Mouse (Mus musculus) midbrain, embryonic 12.5 days (tissue): ENCODE results near the gene 4930404H24Rik. TPM values are rescaled to one million over a fixed set of nuclear protein-coding genes. Genes with fewer than 3 reads are reported as not detected.

Experiments
- ATAC-seq: fragments of 200-750 bp; cut with Nextera tagmentation; 2 replicates; pipeline ENCODE4 v1.8.0; 2017; ENCODE audit warnings: low read depth, moderate TSS enrichment, moderate library complexity; ENCODE audit not compliant: low FRiP score
- H3K27ac ChIP-seq: fragments of 300-500 bp; sonication (generic); replicated peaks from 2 replicates; pipeline ENCODE4 v1.5.1; 2016; ENCODE audit warnings: mild to moderate bottlenecking
- H3K27me3 ChIP-seq: fragments of 300-500 bp; sonication (generic); 2 replicates; pipeline ENCODE4 v1.6.1; 2016; ENCODE audit warnings: mild to moderate bottlenecking
- H3K36me3 ChIP-seq: fragments of 300-500 bp; sonication (generic); 2 replicates; pipeline ENCODE4 v1.6.1; 2016
- H3K4me1 ChIP-seq: fragments of 300-500 bp; sonication (generic); 2 replicates; pipeline ENCODE4 v1.6.1; 2016
- H3K4me2 ChIP-seq: fragments of 300-500 bp; sonication (generic); replicated peaks from 2 replicates; pipeline ENCODE4 v1.6.1; 2016; ENCODE audit warnings: mild to moderate bottlenecking, moderate library complexity
- H3K4me3 ChIP-seq: fragments of 300-500 bp; sonication (generic); 2 replicates; pipeline ENCODE4 v1.5.1; 2016; ENCODE audit warnings: mild to moderate bottlenecking
- H3K9ac ChIP-seq: fragments of 300-500 bp; sonication (generic); replicated peaks from 2 replicates; pipeline ENCODE4 v1.6.1; 2016; ENCODE audit warnings: mild to moderate bottlenecking, moderate library complexity
- H3K9me3 ChIP-seq: fragments of 300-500 bp; sonication (generic); 2 replicates; pipeline ENCODE4 v1.6.1; 2016; ENCODE audit warnings: mild to moderate bottlenecking
- whole genome bisulfite sequencing: fragments of 180-500 bp; shearing (Covaris S2); methylation state at CpG from one replicate; pipeline ENCODE4 v1.1.7; 2016; 5-methylcytosine and 5-hydroxymethylcytosine counted together
- polyA plus RNA-seq: library from polyadenylated mRNA; unstranded; fragments of >200 nt; fragmentation: Nextera tagmentation; extraction: Ambion mirVana; gene quantifications from 2 replicates; pipeline ENCODE4 v1.2.1, GENCODE M21; 2016

Gene 4930404H24Rik
- polyA plus RNA-seq, 1 experiment from 2014 or later, result not detected

GRCm38 (mm10) chr2:153481108-153481860, 11.3 kb upstream of the 4930404H24Rik start:
- H3K36me3 ChIP-seq, result no peaks in the 10 kb centered on the region

GRCm38 (mm10) chr2:153481861-153482120, 10.8 kb upstream of the 4930404H24Rik start:
- H3K27ac ChIP-seq, result no peak overlapping the region

More at GRCm38 (mm10) chr2:153481108-153481860, 11.3 kb upstream of the 4930404H24Rik start:
- WGBS, result 72% methylated on average over 7 of the region's 7 CpGs
- Histone ChIP-seq H3K9me3 (no peaks in the 10 kb centered on the region), H3K4me2 (no peak overlapping the region), H3K4me1 (peaks cover 32% of the 10 kb centered on the region), H3K27me3 (peaks cover 22% of the 10 kb centered on the region), H3K9ac (no peak overlapping the region), H3K4me3 (no peak overlapping the region), H3K27ac (no peak overlapping the region)
- ATAC-seq, result no peak

GRCm38 (mm10) chr2:153483118-153483983, 9.2 kb upstream of the 4930404H24Rik start:
- Histone ChIP-seq H3K9ac (peak overlapping the region; percentile 29; the same call in 1 of the 2 replicates), H3K27ac (peak overlapping the region; percentile 81), H3K27me3 (peaks cover 25% of the 10 kb centered on the region), H3K4me2 (peak overlapping the region; percentile 35), H3K4me3 (no peak overlapping the region), H3K36me3 (no peaks in the 10 kb centered on the region), H3K4me1 (peaks cover 31% of the 10 kb centered on the region), H3K9me3 (no peaks in the 10 kb centered on the region)
- 10% methylated on average over 20 of the region's 20 CpGs for WGBS
- ATAC-seq, result peak; percentile 50

More at GRCm38 (mm10) chr2:153481861-153482120, 10.8 kb upstream of the 4930404H24Rik start:
- 78% methylated on average over 2 of the region's 2 CpGs for WGBS
- H3K9ac ChIP-seq, result no peak overlapping the region
- H3K36me3 ChIP-seq, result no peaks in the 10 kb centered on the region
- ATAC-seq, result no peak
- no peak overlapping the region for H3K4me2 ChIP-seq
- no peak overlapping the region for H3K4me3 ChIP-seq
- peaks cover 22% of the 10 kb centered on the region for H3K27me3 ChIP-seq
- H3K4me1 ChIP-seq, result peaks cover 31% of the 10 kb centered on the region
- no peaks in the 10 kb centered on the region for H3K9me3 ChIP-seq

GRCm38 (mm10) chr2:153484071-153484470, 8.5 kb upstream of the 4930404H24Rik start:
- no peak overlapping the region for H3K4me3 ChIP-seq
- ATAC-seq, result 0 out of 2 replicates have a peak, but pooled peaks have one; percentile 6
- H3K36me3 ChIP-seq, result no peaks in the 10 kb centered on the region
- peaks cover 31% of the 10 kb centered on the region for H3K4me1 ChIP-seq
- H3K4me2 ChIP-seq, result no peak overlapping the region
- H3K27ac ChIP-seq, result peak overlapping the region; percentile 81
- 37% methylated on average over 4 of the region's 4 CpGs for WGBS
- H3K9ac ChIP-seq, result no peak overlapping the region
- H3K27me3 ChIP-seq, result peaks cover 30% of the 10 kb centered on the region
- H3K9me3 ChIP-seq, result no peaks in the 10 kb centered on the region

- H3K9ac ChIP-seq, result no peak overlapping the region
- H3K4me2 ChIP-seq, result no peak overlapping the region
- no peaks in the 10 kb centered on the region for H3K36me3 ChIP-seq
- H3K4me3 ChIP-seq, result no peak overlapping the region
- peaks cover 43% of the 10 kb centered on the region for H3K4me1 ChIP-seq
- 75% methylated on average over 1 of the region's 1 CpGs for WGBS
- no peak overlapping the region for H3K27ac ChIP-seq
- H3K27me3 ChIP-seq, result peaks cover 65% of the 10 kb centered on the region
- no peaks in the 10 kb centered on the region for H3K9me3 ChIP-seq
- no peak for ATAC-seq
Measured at GRCm38 (mm10) chr2:153490116-153490515, 2.5 kb upstream of the 4930404H24Rik start.

GRCm38 (mm10) chr2:153490940-153491339, 1.6 kb upstream of the 4930404H24Rik start:
- Histone ChIP-seq H3K27me3 (peaks cover 72% of the 10 kb centered on the region), H3K9ac (no peak overlapping the region), H3K4me2 (no peak overlapping the region), H3K4me3 (no peak overlapping the region), H3K36me3 (no peaks in the 10 kb centered on the region), H3K9me3 (no peaks in the 10 kb centered on the region), H3K4me1 (peaks cover 42% of the 10 kb centered on the region), H3K27ac (no peak overlapping the region)
- ATAC-seq, result no peak
- 22% methylated on average over 5 of the region's 5 CpGs for WGBS

- WGBS, result 8% methylated on average over 18 of the region's 18 CpGs
- peak; percentile 1; the same call in 1 of the 2 replicates for ATAC-seq
- peak overlapping the region; percentile 83 for H3K4me2 ChIP-seq
- peaks cover 76% of the 10 kb centered on the region for H3K27me3 ChIP-seq
- no peaks in the 10 kb centered on the region for H3K36me3 ChIP-seq
- peak overlapping the region; percentile 92 for H3K27ac ChIP-seq
- H3K4me3 ChIP-seq, result peak overlapping the region; percentile 50
- H3K9me3 ChIP-seq, result no peaks in the 10 kb centered on the region
- peaks cover 49% of the 10 kb centered on the region for H3K4me1 ChIP-seq
- H3K9ac ChIP-seq, result peak overlapping the region; percentile 72
Measured at GRCm38 (mm10) chr2:153491512-153492178, 945 bp upstream of the 4930404H24Rik start.

- H3K4me3 ChIP-seq, result peak overlapping the region; percentile 50
- H3K27me3 ChIP-seq, result peaks cover 76% of the 10 kb centered on the region
- H3K9ac ChIP-seq, result peak overlapping the region; percentile 72
- WGBS, result under 1% methylated on average over 22 of the region's 24 CpGs
- H3K36me3 ChIP-seq, result no peaks in the 10 kb centered on the region
- H3K4me1 ChIP-seq, result peaks cover 54% of the 10 kb centered on the region
- ATAC-seq, result peak; percentile 28; the same call in 1 of the 2 replicates
- peak overlapping the region; percentile 92 for H3K27ac ChIP-seq
- H3K9me3 ChIP-seq, result no peaks in the 10 kb centered on the region
- peak overlapping the region; percentile 83 for H3K4me2 ChIP-seq
Measured at GRCm38 (mm10) chr2:153492179-153492517, 442 bp upstream of the 4930404H24Rik start.

GRCm38 (mm10) chr2:153493393-153493731, 772 bp downstream of the 4930404H24Rik start:
- 36% methylated on average over 2 of the region's 2 CpGs for WGBS

GRCm38 (mm10) chr2:153493781-153494292, 1.2 kb downstream of the 4930404H24Rik start:
- Histone ChIP-seq H3K4me1 (peaks cover 69% of the 10 kb centered on the region), H3K9ac (no peak overlapping the region), H3K4me3 (no peak overlapping the region), H3K27ac (peak overlapping the region; percentile 92), H3K4me2 (no peak overlapping the region; the same call in 1 of the 2 replicates), H3K36me3 (no peaks in the 10 kb centered on the region), H3K9me3 (no peaks in the 10 kb centered on the region), H3K27me3 (peaks cover 84% of the 10 kb centered on the region)
- no peak for ATAC-seq
- 15% methylated on average over 6 of the region's 6 CpGs for WGBS

More at GRCm38 (mm10) chr2:153493393-153493731, 772 bp downstream of the 4930404H24Rik start:
- Histone ChIP-seq H3K27ac (peak overlapping the region; percentile 92), H3K4me2 (peak overlapping the region; percentile 83), H3K9me3 (no peaks in the 10 kb centered on the region), H3K4me3 (peak overlapping the region; percentile 50), H3K27me3 (peaks cover 84% of the 10 kb centered on the region), H3K4me1 (peaks cover 66% of the 10 kb centered on the region), H3K36me3 (no peaks in the 10 kb centered on the region), H3K9ac (peak overlapping the region; percentile 72; the same call in 1 of the 2 replicates)
- no peak for ATAC-seq

GRCm38 (mm10) chr2:153494293-153494811, 1.8 kb downstream of the 4930404H24Rik start:
- Histone ChIP-seq H3K27me3 (peaks cover 85% of the 10 kb centered on the region), H3K9me3 (no peaks in the 10 kb centered on the region), H3K36me3 (no peaks in the 10 kb centered on the region), H3K4me1 (peaks cover 69% of the 10 kb centered on the region), H3K4me3 (no peak overlapping the region), H3K4me2 (no peak overlapping the region), H3K9ac (no peak overlapping the region), H3K27ac (peak overlapping the region; percentile 92)
- 29% methylated on average over 9 of the region's 9 CpGs for WGBS
- no peak for ATAC-seq
